Mouse (Mus musculus): ENCODE measurements at regions not wholly inside any gene's neighbourhood (a gene's known extent, or its start where the extent isn't known, plus 50 kb on each side); places are given as distances from the start of the nearest gene placed in this dataset.
A peak's percentile ranks its signal among the peaks of the same experiment; 100 is the strongest.

- DNase-seq (ENCODE audit: low spot score) = no peak
Observed at GRCm38 (mm10) chr15:38351701-38352100, 926.3 kb downstream of the 4930447A16Rik start.

DNA sequence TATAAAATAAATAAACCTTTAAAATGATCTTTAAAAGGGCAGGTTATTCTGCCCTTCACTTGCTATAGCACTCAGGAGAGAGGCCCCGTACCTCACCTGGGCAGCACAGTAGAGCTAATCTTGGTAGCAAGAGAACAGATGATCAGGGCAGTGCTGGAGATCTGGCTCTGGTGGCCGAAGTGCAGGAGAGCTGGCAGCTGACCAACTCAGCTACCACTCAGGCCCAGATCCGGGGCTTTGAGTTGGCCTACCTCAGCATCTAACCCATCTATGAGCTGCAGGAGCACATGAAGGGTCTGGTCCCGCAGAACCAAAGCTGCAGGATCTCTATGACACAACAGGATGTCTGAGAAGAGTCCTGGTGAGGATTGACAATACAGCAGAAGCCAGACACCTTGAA lies 928.0 kb downstream of the 4930447A16Rik start:
- DNase-seq (ENCODE audit: low spot score) = no peak

GRCm38 (mm10) chr15:38359053-38359452 lies 933.7 kb downstream of the 4930447A16Rik start:
- no peak for DNase-seq (ENCODE audit: low spot score)

GRCm38 (mm10) chr15:38363522-38363921 lies 938.2 kb downstream of the 4930447A16Rik start:
- no peak for DNase-seq (ENCODE audit: low spot score)

GRCm38 (mm10) chr15:38364014-38364413 lies 938.7 kb downstream of the 4930447A16Rik start:
- no peak for DNase-seq (ENCODE audit: low spot score)

DNA sequence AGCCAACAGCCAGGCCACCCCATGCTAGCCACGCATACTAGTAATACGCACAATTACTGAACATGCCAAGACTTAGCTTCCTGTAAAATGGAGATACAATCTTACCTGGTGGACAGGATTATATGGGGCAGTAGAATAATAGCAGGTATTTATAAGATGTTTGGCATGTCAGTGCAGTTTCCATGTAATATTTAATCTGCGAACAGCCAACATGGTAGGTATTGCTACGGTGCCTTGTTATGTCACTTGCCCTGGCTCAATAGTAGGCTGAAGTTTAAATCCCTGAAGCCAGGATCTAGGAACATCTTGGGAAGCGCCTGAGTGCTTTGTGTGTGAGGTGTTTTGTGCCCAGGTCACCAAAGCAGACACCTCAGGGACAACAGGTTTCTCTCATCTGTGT lies 942.3 kb downstream of the 4930447A16Rik start:
- DNase-seq (ENCODE audit: low spot score) = no peak

- no peak for DNase-seq (ENCODE audit: low spot score)
Observed at GRCm38 (mm10) chr15:38368291-38368690, 942.9 kb downstream of the 4930447A16Rik start.

DNA sequence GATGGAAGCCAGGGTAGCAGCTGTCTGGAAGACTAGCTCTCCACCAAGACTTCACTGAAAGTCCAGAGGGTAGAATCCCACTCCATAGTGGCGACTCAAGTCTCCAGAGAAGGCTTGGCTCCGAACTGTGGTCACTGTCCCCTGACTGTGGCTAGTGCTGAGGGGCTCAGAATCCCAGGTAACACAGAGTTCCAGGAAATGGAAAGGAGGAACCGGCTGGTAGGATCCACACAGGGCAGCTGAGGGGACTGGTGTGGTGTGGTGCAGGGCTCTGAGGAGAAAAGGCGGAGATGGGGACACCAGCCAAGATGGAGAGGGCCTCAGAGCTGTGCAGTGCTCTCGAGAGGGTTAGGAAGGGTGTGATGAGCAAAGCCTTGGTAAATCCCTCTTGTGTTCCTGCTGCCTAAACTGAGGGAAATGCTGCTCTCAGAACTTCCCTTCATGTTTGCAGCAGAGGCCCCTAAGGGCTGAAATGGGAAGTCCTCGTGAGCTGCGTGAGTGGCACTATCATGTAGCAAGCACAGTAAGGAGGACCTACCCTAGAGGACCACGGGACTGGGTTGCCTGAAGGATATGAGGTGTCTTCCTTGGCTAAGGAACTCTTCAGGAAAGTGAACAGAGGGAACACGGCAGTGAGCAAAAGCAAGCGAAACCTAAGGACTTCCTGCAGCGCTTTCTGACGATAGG lies 946.2 kb downstream of the 4930447A16Rik start:
- DNase-seq (ENCODE audit: low spot score) = no peak

- peak; percentile 66 for DNase-seq (ENCODE audit: low spot score)
Observed at GRCm38 (mm10) chr15:38373797-38374196, 948.4 kb downstream of the 4930447A16Rik start.

- peak; percentile 46 for DNase-seq (ENCODE audit: low spot score)
Observed at GRCm38 (mm10) chr15:38374786-38375185, 949.4 kb downstream of the 4930447A16Rik start.

- no peak for DNase-seq (ENCODE audit: low spot score)
Observed at GRCm38 (mm10) chr15:38378106-38378505, 952.8 kb downstream of the 4930447A16Rik start.

- DNase-seq (ENCODE audit: low spot score) = no peak
Observed at GRCm38 (mm10) chr15:38387617-38388016, 962.3 kb downstream of the 4930447A16Rik start.

DNA sequence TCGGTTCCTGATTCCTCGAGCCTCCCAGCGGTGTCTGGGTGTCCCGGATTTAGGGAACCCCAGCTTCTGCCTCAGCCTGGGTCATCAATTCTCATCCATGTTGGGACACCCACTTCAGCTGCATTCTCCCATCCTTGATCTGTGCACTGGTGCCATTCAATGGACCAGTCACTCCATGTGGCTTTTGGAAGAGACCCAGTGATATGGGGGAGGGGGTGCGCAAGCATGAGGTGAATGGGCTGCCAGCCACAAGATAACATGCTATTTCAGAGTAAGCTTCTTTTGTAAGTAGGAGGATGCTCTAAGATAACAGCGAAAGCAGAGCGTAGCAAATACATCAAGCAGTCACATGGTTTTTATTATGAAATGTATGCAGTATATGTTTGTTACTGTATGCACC lies 963.1 kb downstream of the 4930447A16Rik start:
- no peak for DNase-seq (ENCODE audit: low spot score)

DNA sequence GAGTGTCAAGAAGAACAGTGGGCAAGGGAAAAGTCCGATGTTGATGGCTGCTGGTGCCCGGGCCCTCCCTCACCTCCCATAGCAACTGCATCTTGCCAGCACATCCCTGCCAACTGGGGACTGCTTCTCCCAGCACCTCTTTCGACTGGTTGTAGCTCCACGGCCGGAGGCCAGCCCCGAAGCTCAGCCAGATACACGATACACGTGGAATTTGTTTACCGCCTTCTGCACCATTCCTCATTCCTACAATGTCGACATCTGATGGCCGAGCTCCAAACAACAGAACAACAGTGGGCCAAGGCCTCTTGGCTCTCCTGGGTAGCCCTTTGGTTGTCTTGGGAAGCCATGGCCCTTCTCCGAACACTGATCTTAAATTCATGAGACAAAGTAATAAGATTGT lies 965.1 kb downstream of the 4930447A16Rik start:
- DNase-seq (ENCODE audit: low spot score) = no peak

- peak; percentile 59 for DNase-seq (ENCODE audit: low spot score)
Observed at GRCm38 (mm10) chr15:38391420-38391819, 966.1 kb downstream of the 4930447A16Rik start.

GRCm38 (mm10) chr15:38391860-38392259 lies 966.5 kb downstream of the 4930447A16Rik start:
- DNase-seq (ENCODE audit: low spot score) = no peak

- no peak for DNase-seq (ENCODE audit: low spot score)
Observed at GRCm38 (mm10) chr15:38392441-38393149, 967.2 kb downstream of the 4930447A16Rik start.

GRCm38 (mm10) chr15:38398852-38399251 lies 973.5 kb downstream of the 4930447A16Rik start:
- no peak for DNase-seq (ENCODE audit: low spot score)

- no peak for DNase-seq (ENCODE audit: low spot score)
Observed at GRCm38 (mm10) chr15:38402762-38403161, 977.4 kb downstream of the 4930447A16Rik start.

- peak; percentile 20 for DNase-seq (ENCODE audit: low spot score)
Observed at GRCm38 (mm10) chr15:38403760-38404375, 978.5 kb downstream of the 4930447A16Rik start.

DNA sequence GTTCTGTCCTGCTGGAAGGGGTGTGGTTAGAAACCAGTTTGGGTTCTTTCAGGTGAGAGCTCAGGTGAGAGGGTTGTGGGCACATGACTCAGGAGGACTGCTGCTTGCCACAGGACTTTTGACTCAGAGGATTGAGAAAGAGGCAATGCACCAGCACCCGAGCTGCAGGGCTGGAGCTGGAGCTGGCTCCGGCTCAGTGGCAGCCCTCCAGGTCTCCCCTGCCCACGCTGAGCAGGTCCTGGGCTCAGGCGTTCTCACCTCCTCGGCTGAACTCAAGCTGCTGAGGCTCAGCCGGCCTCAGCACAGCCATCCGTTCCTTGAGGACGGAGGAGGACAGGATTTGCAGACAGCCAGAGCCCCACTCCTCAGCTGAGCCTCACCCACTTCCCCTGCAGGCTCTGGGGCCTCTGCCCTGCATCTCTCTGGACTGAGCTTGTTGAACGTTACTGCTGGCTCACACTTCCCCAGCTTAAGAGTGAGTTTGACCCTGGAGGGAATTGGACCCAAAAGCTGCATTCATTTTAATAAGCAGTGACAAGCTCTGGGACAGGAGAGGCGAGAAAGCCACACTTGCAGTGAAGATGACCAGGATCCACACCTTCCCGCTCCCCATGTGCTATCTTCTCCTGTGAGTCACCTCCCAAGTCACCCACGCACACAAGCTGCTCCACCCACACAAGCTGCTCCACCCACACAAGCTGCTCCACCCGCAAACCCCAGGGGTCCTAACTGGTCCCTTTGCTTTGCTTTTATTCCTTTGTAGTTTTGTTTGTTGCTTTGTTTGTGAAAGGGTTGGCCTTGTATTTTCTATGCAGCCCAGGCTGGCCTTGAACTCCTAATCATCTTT lies 981.0 kb downstream of the 4930447A16Rik start:
- peak; percentile 53 for DNase-seq (ENCODE audit: low spot score)

GRCm38 (mm10) chr15:38407476-38407875 lies 982.1 kb downstream of the 4930447A16Rik start:
- no peak for DNase-seq (ENCODE audit: low spot score)
